Mouse (Mus musculus) liver, adult 2 months (tissue): ENCODE results near the gene Dclk2.

Experiments
- CTCF ChIP-seq: fragments of 200-500 bp; IDR thresholded peaks from 2 replicates; pipeline ENCODE4 v1.5.1; 2011; ENCODE audit warnings: low read depth, low read length, control low read depth
- POLR2A ChIP-seq: fragments of 200-500 bp; IDR thresholded peaks from 2 replicates; pipeline ENCODE4 v1.6.1; 2011; ENCODE audit warnings: low read length, control low read depth; ENCODE audit not compliant: insufficient read depth; ENCODE audit errors: extremely low read depth

GRCm38 (mm10) chr3:86950652-86951051, 30.0 kb upstream of the Dclk2 start:
- no peak for TF ChIP-seq CTCF
- TF ChIP-seq POLR2A: no peak
